Mouse (Mus musculus): ENCODE results near the gene Lrrc23. TPM values are rescaled to one million over a fixed set of nuclear protein-coding genes. Genes with fewer than 3 reads are reported as not detected.

Gene Lrrc23
- polyA plus RNA-seq, 1 experiment from 2014 or later, result 4.8 TPM

GRCm38 (mm10) chr6:124732476-124733370 is 46.8 kb downstream of the Lrrc23 start:
- H3K9ac ChIP-seq, result no peak overlapping the region
- H3K4me2 ChIP-seq, result no peak overlapping the region
- ATAC-seq (replicated peaks), result no peak
- no peaks in the 10 kb centered on the region for H3K9me3 ChIP-seq
- 54% methylated on average over 19 of the region's 19 CpGs for WGBS
- no peaks in the 10 kb centered on the region for H3K4me1 ChIP-seq
- H3K27me3 ChIP-seq (replicated peaks), result no peaks in the 10 kb centered on the region
- H3K27ac ChIP-seq, result no peak overlapping the region
- H3K4me3 ChIP-seq, result no peak overlapping the region
- no peaks in the 10 kb centered on the region for H3K36me3 ChIP-seq (replicated peaks)

- Histone ChIP-seq H3K9ac (no peak overlapping the region), H3K27ac (no peak overlapping the region), H3K9me3 (no peaks in the 10 kb centered on the region), H3K4me2 (no peak overlapping the region), H3K36me3 (replicated peaks) (no peaks in the 10 kb centered on the region), H3K4me3 (no peak overlapping the region), H3K27me3 (replicated peaks) (no peaks in the 10 kb centered on the region), H3K4me1 (no peaks in the 10 kb centered on the region)
- WGBS, result 92% methylated on average over 7 of the region's 7 CpGs
- no peak for ATAC-seq (replicated peaks)
These were observed 48.5 kb downstream of the Lrrc23 start for GRCm38 (mm10) chr6:124731038-124731437.

GRCm38 (mm10) chr6:124729850-124730705 is 49.4 kb downstream of the Lrrc23 start:
- H3K27me3 ChIP-seq (replicated peaks), result no peaks in the 10 kb centered on the region
- no peak for ATAC-seq (replicated peaks)
- no peaks in the 10 kb centered on the region for H3K4me1 ChIP-seq
- H3K4me3 ChIP-seq, result no peak overlapping the region
- no peaks in the 10 kb centered on the region for H3K9me3 ChIP-seq
- whole genome bisulfite sequencing, result 86% methylated on average over 8 of the region's 8 CpGs
- H3K36me3 ChIP-seq (replicated peaks), result no peaks in the 10 kb centered on the region
- no peak overlapping the region for H3K9ac ChIP-seq
- H3K4me2 ChIP-seq, result no peak overlapping the region
- H3K27ac ChIP-seq, result no peak overlapping the region

GRCm38 (mm10) chr6:124728621-124729020 is 50.9 kb downstream of the Lrrc23 start:
- Histone ChIP-seq H3K9me3 (no peaks in the 10 kb centered on the region), H3K4me1 (no peaks in the 10 kb centered on the region), H3K27me3 (replicated peaks) (no peaks in the 10 kb centered on the region), H3K36me3 (replicated peaks) (no peaks in the 10 kb centered on the region), H3K27ac (no peak overlapping the region), H3K4me2 (no peak overlapping the region), H3K9ac (no peak overlapping the region), H3K4me3 (no peak overlapping the region)
- ATAC-seq (replicated peaks), result no peak
- WGBS, result 85% methylated on average over 10 of the region's 10 CpGs

GRCm38 (mm10) chr6:124724472-124724871 is 55.1 kb downstream of the Lrrc23 start:
- no peak overlapping the region for H3K9ac ChIP-seq
- H3K9me3 ChIP-seq, result no peaks in the 10 kb centered on the region
- H3K4me3 ChIP-seq, result no peak overlapping the region
- H3K4me2 ChIP-seq, result no peak overlapping the region
- no peaks in the 10 kb centered on the region for H3K4me1 ChIP-seq
- 93% methylated on average over 10 of the region's 10 CpGs for WGBS
- no peaks in the 10 kb centered on the region for H3K36me3 ChIP-seq (replicated peaks)
- ATAC-seq (replicated peaks), result no peak
- H3K27ac ChIP-seq, result no peak overlapping the region
- no peaks in the 10 kb centered on the region for H3K27me3 ChIP-seq (replicated peaks)

GRCm38 (mm10) chr6:124723541-124723940 is 56.0 kb downstream of the Lrrc23 start:
- no peak for ATAC-seq (replicated peaks)
- Histone ChIP-seq H3K4me3 (no peak overlapping the region), H3K4me2 (no peak overlapping the region), H3K36me3 (replicated peaks) (no peaks in the 10 kb centered on the region), H3K4me1 (no peaks in the 10 kb centered on the region), H3K27ac (no peak overlapping the region), H3K27me3 (replicated peaks) (no peaks in the 10 kb centered on the region), H3K9ac (no peak overlapping the region), H3K9me3 (no peaks in the 10 kb centered on the region)
- WGBS, result 85% methylated on average over 8 of the region's 8 CpGs

- WGBS, result 86% methylated on average over 6 of the region's 6 CpGs
- Histone ChIP-seq H3K9ac (no peak overlapping the region), H3K9me3 (no peaks in the 10 kb centered on the region), H3K27ac (no peak overlapping the region), H3K36me3 (replicated peaks) (no peaks in the 10 kb centered on the region), H3K4me2 (no peak overlapping the region), H3K27me3 (replicated peaks) (no peaks in the 10 kb centered on the region), H3K4me1 (no peaks in the 10 kb centered on the region), H3K4me3 (no peak overlapping the region)
- no peak for ATAC-seq (replicated peaks)
These were observed 56.6 kb downstream of the Lrrc23 start for GRCm38 (mm10) chr6:124722876-124723473.

GRCm38 (mm10) chr6:124720904-124721303 is 58.6 kb downstream of the Lrrc23 start:
- Histone ChIP-seq H3K27ac (no peak overlapping the region), H3K9me3 (no peaks in the 10 kb centered on the region), H3K9ac (no peak overlapping the region), H3K4me2 (no peak overlapping the region), H3K27me3 (replicated peaks) (no peaks in the 10 kb centered on the region), H3K4me3 (no peak overlapping the region), H3K4me1 (no peaks in the 10 kb centered on the region), H3K36me3 (replicated peaks) (peaks cover 14% of the 10 kb centered on the region)
- WGBS, result 69% methylated on average over 11 of the region's 11 CpGs
- ATAC-seq (replicated peaks), result no peak

Other genes with a start within 250 kb of the Lrrc23 start
- 0.92 and 1.1 TPM in 2 replicates for gene C1s1, start 237.4 kb downstream of the Lrrc23 start, polyA plus RNA-seq (2015; fragmentation: Nextera tagmentation; extraction: Ambion mirVana)
- not detected in 2 replicates for gene C1rb, start 209.4 kb downstream of the Lrrc23 start, polyA plus RNA-seq (2015; fragmentation: Nextera tagmentation; extraction: Ambion mirVana)
- 0.13 TPM in 1 of 2 replicates, not detected in the other for gene C1s2, start 143.6 kb downstream of the Lrrc23 start, polyA plus RNA-seq (2015; fragmentation: Nextera tagmentation; extraction: Ambion mirVana)
- gene Lpcat3, start 116.7 kb downstream of the Lrrc23 start, polyA plus RNA-seq (2015; fragmentation: Nextera tagmentation; extraction: Ambion mirVana), result 45.6 and 51.9 TPM in 2 replicates
- gene Emg1, start 67.5 kb downstream of the Lrrc23 start, polyA plus RNA-seq (2015; fragmentation: Nextera tagmentation; extraction: Ambion mirVana), result 107 and 109 TPM in 2 replicates
- gene Phb2, start 67.4 kb downstream of the Lrrc23 start, polyA plus RNA-seq (2015; fragmentation: Nextera tagmentation; extraction: Ambion mirVana), result 254 and 256 TPM in 2 replicates
- gene Ptpn6, start 41.0 kb downstream of the Lrrc23 start, polyA plus RNA-seq (2015; fragmentation: Nextera tagmentation; extraction: Ambion mirVana), result 3.9 and 5.6 TPM in 2 replicates
- gene Grcc10, start 38.4 kb downstream of the Lrrc23 start, polyA plus RNA-seq (2015; fragmentation: Nextera tagmentation; extraction: Ambion mirVana), result 668 and 674 TPM in 2 replicates
- not detected in 2 replicates for gene Gm45234, start 23.7 kb downstream of the Lrrc23 start, polyA plus RNA-seq (2015; fragmentation: Nextera tagmentation; extraction: Ambion mirVana)
- gene Atn1, start 23.2 kb downstream of the Lrrc23 start, polyA plus RNA-seq (2015; fragmentation: Nextera tagmentation; extraction: Ambion mirVana), result 32.7 and 34.3 TPM in 2 replicates
- gene Eno2, start 10.1 kb downstream of the Lrrc23 start, polyA plus RNA-seq (2015; fragmentation: Nextera tagmentation; extraction: Ambion mirVana), result 89.2 and 90.8 TPM in 2 replicates
- 8.8 and 10.1 TPM in 2 replicates for gene Spsb2, start 28.9 kb upstream of the Lrrc23 start, polyA plus RNA-seq (2015; fragmentation: Nextera tagmentation; extraction: Ambion mirVana)
- 383 and 391 TPM in 2 replicates for gene Tpi1, start 34.6 kb upstream of the Lrrc23 start, polyA plus RNA-seq (2015; fragmentation: Nextera tagmentation; extraction: Ambion mirVana)
- 233 and 234 TPM in 2 replicates for gene Usp5, start 49.8 kb upstream of the Lrrc23 start, polyA plus RNA-seq (2015; fragmentation: Nextera tagmentation; extraction: Ambion mirVana)
- 23.2 and 32.9 TPM in 2 replicates for gene Cdca3, start 49.8 kb upstream of the Lrrc23 start, polyA plus RNA-seq (2015; fragmentation: Nextera tagmentation; extraction: Ambion mirVana)
- 2.6 and 2.8 TPM in 2 replicates for gene Gnb3, start 60.5 kb upstream of the Lrrc23 start, polyA plus RNA-seq (2015; fragmentation: Nextera tagmentation; extraction: Ambion mirVana)
- 16.1 and 18.1 TPM in 2 replicates for gene P3h3, start 78.0 kb upstream of the Lrrc23 start, polyA plus RNA-seq (2015; fragmentation: Nextera tagmentation; extraction: Ambion mirVana)
- gene Gpr162, start 84.3 kb upstream of the Lrrc23 start, polyA plus RNA-seq (2015; fragmentation: Nextera tagmentation; extraction: Ambion mirVana), result 41.0 and 42.0 TPM in 2 replicates
- gene Cd4, start 108.5 kb upstream of the Lrrc23 start, polyA plus RNA-seq (2015; fragmentation: Nextera tagmentation; extraction: Ambion mirVana), result 0.21 and 0.33 TPM in 2 replicates
- 2.8 and 3.2 TPM in 2 replicates for gene Lag3, start 132.0 kb upstream of the Lrrc23 start, polyA plus RNA-seq (2015; fragmentation: Nextera tagmentation; extraction: Ambion mirVana)
- gene Ptms, start 140.4 kb upstream of the Lrrc23 start, polyA plus RNA-seq (2015; fragmentation: Nextera tagmentation; extraction: Ambion mirVana), result 880 and 884 TPM in 2 replicates
- 559 and 568 TPM in 2 replicates for gene Mlf2, start 151.7 kb upstream of the Lrrc23 start, polyA plus RNA-seq (2015; fragmentation: Nextera tagmentation; extraction: Ambion mirVana)
- gene Cops7a, start 185.8 kb upstream of the Lrrc23 start, polyA plus RNA-seq (2015; fragmentation: Nextera tagmentation; extraction: Ambion mirVana), result 94.5 and 95.5 TPM in 2 replicates
- gene Pianp, start 217.0 kb upstream of the Lrrc23 start, polyA plus RNA-seq (2015; fragmentation: Nextera tagmentation; extraction: Ambion mirVana), result 70.8 and 75.8 TPM in 2 replicates
- 19.1 and 19.9 TPM in 2 replicates for gene Zfp384, start 229.4 kb upstream of the Lrrc23 start, polyA plus RNA-seq (2015; fragmentation: Nextera tagmentation; extraction: Ambion mirVana)